Mouse (Mus musculus) liver, embryonic 16.5 days (tissue): ENCODE data around the gene Ptchd1. TPM values are rescaled to one million over a fixed set of nuclear protein-coding genes. Genes with fewer than 3 reads are reported as not detected.

Experiments
- ATAC-seq: fragments of 200-750 bp; cut with Nextera tagmentation; 2 replicates; pipeline ENCODE4 v1.8.0; 2017; ENCODE audit warnings: low read depth, mild to moderate bottlenecking, moderate number of reproducible peaks, moderate library complexity
- H3K27ac ChIP-seq: fragments of 300-500 bp; sonication (generic); 2 replicates; pipeline ENCODE4 v1.5.1; 2014; ENCODE audit warnings: mild to moderate bottlenecking, low read length
- H3K27me3 ChIP-seq: fragments of 300-500 bp; sonication (generic); 2 replicates; pipeline ENCODE4 v1.6.1; 2014; ENCODE audit warnings: low read depth, low read length, mixed read lengths; ENCODE audit not compliant: control insufficient read depth, insufficient read depth
- H3K36me3 ChIP-seq: fragments of 300-500 bp; sonication (generic); 2 replicates; pipeline ENCODE4 v1.6.1; 2014; ENCODE audit warnings: mild to moderate bottlenecking; ENCODE audit not compliant: control insufficient read depth, insufficient read depth
- H3K4me1 ChIP-seq: fragments of 300-500 bp; sonication (generic); 2 replicates; pipeline ENCODE4 v1.6.1; 2014; ENCODE audit warnings: low read depth, low read length, mixed read lengths; ENCODE audit not compliant: control insufficient read depth
- H3K4me2 ChIP-seq: fragments of 300-500 bp; sonication (generic); 2 replicates; pipeline ENCODE4 v1.6.1; 2014; ENCODE audit warnings: low read depth, low read length, mixed read lengths
- H3K4me3 ChIP-seq: fragments of 300-500 bp; sonication (generic); 2 replicates; pipeline ENCODE4 v1.5.1; 2014; ENCODE audit warnings: low read depth, mild to moderate bottlenecking, low read length
- H3K9ac ChIP-seq: fragments of 300-500 bp; sonication (generic); 2 replicates; pipeline ENCODE4 v1.6.1; 2014; ENCODE audit warnings: low read depth, low read length
- H3K9me3 ChIP-seq: fragments of 300-500 bp; sonication (generic); replicated peaks from 2 replicates; pipeline ENCODE4 v1.6.1; 2016; ENCODE audit warnings: low read length; ENCODE audit not compliant: control insufficient read depth
- WGBS: fragments of 180-500 bp; shearing (Covaris S2); extraction: QIAGEN DNeasy Blood & Tissue Kit; methylation state at CpG from one replicate; pipeline ENCODE4 v1.1.7; 2014; ENCODE audit not compliant: insufficient replicate concordance; 5-methylcytosine and 5-hydroxymethylcytosine counted together
- polyA plus RNA-seq: library from polyadenylated mRNA; unstranded; fragments of >200 nt; fragmentation: Nextera tagmentation; extraction: Ambion mirVana; gene quantifications from 2 replicates; pipeline ENCODE4 v1.2.1, GENCODE M21; 2015

Gene Ptchd1
- polyA plus RNA-seq, 1 experiment from 2014 or later, result not detected

- Histone ChIP-seq H3K9me3 (no peaks in the 10 kb centered on the region), H3K9ac (no peak overlapping the region), H3K27ac (no peak overlapping the region), H3K36me3 (no peaks in the 10 kb centered on the region), H3K4me2 (no peak overlapping the region), H3K27me3 (no peaks in the 10 kb centered on the region), H3K4me3 (no peak overlapping the region), H3K4me1 (no peaks in the 10 kb centered on the region)
- WGBS, result 52% methylated on average over 2 of the region's 2 CpGs
- ATAC-seq, result no peak
These were observed 22.4 kb downstream of the Ptchd1 start for GRCm38 (mm10) chrX:155601196-155601595.

- no peak for ATAC-seq
- Histone ChIP-seq H3K36me3 (no peaks in the 10 kb centered on the region), H3K9ac (no peak overlapping the region)
These were observed 27.2 kb downstream of the Ptchd1 start for GRCm38 (mm10) chrX:155596390-155596789.

DNA sequence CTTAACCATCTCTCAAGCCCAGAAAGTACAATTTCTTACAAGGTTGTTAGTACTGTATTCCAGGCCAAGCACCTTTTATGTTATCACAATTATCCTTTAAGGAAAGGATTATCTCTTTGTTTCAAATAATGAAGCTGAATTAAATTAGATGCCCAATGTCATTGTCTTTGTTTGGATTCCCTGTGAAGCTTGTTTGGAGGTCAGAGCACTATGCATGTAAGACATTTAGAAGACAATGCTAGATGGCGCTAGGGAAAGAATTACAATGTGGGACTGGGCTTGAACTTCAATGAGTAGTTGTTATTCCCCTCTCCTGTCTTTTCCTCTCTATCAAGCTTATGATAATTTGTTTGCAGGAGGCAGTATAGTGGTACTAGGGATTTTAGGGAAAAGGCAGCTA is 28.9 kb downstream of the Ptchd1 start:
- Histone ChIP-seq H3K27me3 (no peaks in the 10 kb centered on the region), H3K4me3 (no peak overlapping the region), H3K9me3 (no peaks in the 10 kb centered on the region), H3K27ac (no peak overlapping the region), H3K36me3 (no peaks in the 10 kb centered on the region), H3K4me1 (no peaks in the 10 kb centered on the region), H3K4me2 (no peak overlapping the region), H3K9ac (no peak overlapping the region)
- ATAC-seq, result no peak
- WGBS, result 56% methylated on average over 1 of the region's 1 CpGs

More at GRCm38 (mm10) chrX:155596390-155596789, 27.2 kb downstream of the Ptchd1 start:
- Histone ChIP-seq H3K4me3 (no peak overlapping the region), H3K4me2 (no peak overlapping the region), H3K27ac (no peak overlapping the region), H3K9me3 (no peaks in the 10 kb centered on the region), H3K27me3 (no peaks in the 10 kb centered on the region), H3K4me1 (no peaks in the 10 kb centered on the region)

DNA sequence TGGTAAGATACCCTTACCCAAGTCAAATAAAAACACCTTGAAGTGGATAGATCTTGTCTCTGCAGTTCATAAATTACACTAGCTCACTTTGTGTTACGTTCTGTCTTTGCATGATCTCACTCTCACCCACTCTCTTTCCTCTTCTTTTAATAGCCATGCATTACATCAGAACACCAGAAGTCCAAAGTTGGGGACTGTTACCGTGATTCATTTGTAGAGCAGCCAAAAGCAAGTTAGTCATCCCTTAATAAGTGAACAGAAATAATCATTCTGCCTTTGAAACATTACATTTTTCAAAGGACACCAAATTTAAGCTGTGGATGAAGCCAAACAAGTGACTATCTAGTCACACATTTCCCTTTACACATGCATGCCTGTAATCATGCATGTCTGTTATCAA is 31.1 kb downstream of the Ptchd1 start:
- Histone ChIP-seq H3K27ac (no peak overlapping the region), H3K4me3 (no peak overlapping the region), H3K36me3 (no peaks in the 10 kb centered on the region), H3K4me2 (no peak overlapping the region), H3K4me1 (no peaks in the 10 kb centered on the region), H3K9me3 (no peaks in the 10 kb centered on the region), H3K27me3 (no peaks in the 10 kb centered on the region), H3K9ac (no peak overlapping the region)
- WGBS, result 32% methylated on average over 2 of the region's 2 CpGs
- no peak for ATAC-seq

DNA sequence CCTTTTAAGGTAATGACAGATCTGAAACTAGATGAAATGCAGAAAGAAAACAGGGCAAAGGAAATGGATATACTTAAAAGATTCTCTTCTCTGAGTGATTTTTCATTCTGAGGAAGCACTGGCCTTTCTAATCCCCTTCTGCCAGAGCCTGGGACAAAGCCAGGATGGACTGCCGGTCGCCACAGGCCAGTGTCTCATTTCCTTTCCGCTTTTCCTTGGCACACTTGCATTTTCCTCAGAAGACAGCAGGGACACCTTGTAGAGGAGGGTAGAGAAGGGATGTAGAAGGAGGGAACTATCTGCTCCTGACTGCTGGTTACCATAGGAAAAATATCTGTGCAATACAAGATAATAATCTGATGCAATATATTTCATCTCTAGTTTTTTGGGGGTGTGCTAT is 32.1 kb downstream of the Ptchd1 start:
- H3K4me3 ChIP-seq, result no peak overlapping the region
- H3K27me3 ChIP-seq, result no peaks in the 10 kb centered on the region
- H3K4me1 ChIP-seq, result no peaks in the 10 kb centered on the region
- H3K36me3 ChIP-seq, result no peaks in the 10 kb centered on the region
- H3K9me3 ChIP-seq, result no peaks in the 10 kb centered on the region
- 36% methylated on average over 3 of the region's 3 CpGs for whole genome bisulfite sequencing
- no peak overlapping the region for H3K9ac ChIP-seq
- ATAC-seq, result no peak
- H3K27ac ChIP-seq, result no peak overlapping the region
- no peak overlapping the region for H3K4me2 ChIP-seq

- ATAC-seq, result no peak
- no peaks in the 10 kb centered on the region for H3K9me3 ChIP-seq
- H3K27ac ChIP-seq, result no peak overlapping the region
- H3K4me2 ChIP-seq, result no peak overlapping the region
- H3K27me3 ChIP-seq, result no peaks in the 10 kb centered on the region
- H3K9ac ChIP-seq, result no peak overlapping the region
- H3K4me3 ChIP-seq, result no peak overlapping the region
- 44% methylated on average over 2 of the region's 2 CpGs for WGBS
- no peaks in the 10 kb centered on the region for H3K36me3 ChIP-seq
- H3K4me1 ChIP-seq, result no peaks in the 10 kb centered on the region
These were observed 39.0 kb downstream of the Ptchd1 start for GRCm38 (mm10) chrX:155584586-155584985.

DNA sequence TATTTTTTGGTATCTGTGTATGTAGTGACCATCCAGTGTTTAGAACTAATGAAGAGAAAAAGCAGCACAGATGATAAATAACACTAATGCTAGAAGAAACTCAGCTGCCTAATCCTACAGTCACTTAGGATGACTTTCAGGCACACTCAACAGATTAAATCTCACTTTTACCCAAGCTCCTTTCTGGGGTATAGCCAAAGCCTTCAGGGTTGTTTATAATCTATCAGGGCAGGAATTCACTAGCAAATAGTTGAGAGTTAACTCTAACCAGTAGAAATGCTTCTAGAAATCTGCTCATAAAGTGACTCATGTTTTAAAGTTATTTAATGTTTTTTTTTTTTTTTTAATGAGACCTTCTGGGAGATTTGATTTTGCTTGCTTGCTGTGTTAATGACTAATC is 43.8 kb downstream of the Ptchd1 start:
- Histone ChIP-seq H3K27ac (no peak overlapping the region), H3K9me3 (no peaks in the 10 kb centered on the region), H3K27me3 (no peaks in the 10 kb centered on the region), H3K4me1 (no peaks in the 10 kb centered on the region), H3K9ac (no peak overlapping the region), H3K4me2 (no peak overlapping the region), H3K36me3 (no peaks in the 10 kb centered on the region), H3K4me3 (no peak overlapping the region)
- ATAC-seq, result no peak

GRCm38 (mm10) chrX:155572396-155572795 is 51.2 kb downstream of the Ptchd1 start:
- ATAC-seq, result no peak
- Histone ChIP-seq H3K36me3 (no peaks in the 10 kb centered on the region), H3K4me2 (no peak overlapping the region), H3K4me3 (no peak overlapping the region), H3K27me3 (no peaks in the 10 kb centered on the region), H3K9me3 (no peaks in the 10 kb centered on the region), H3K27ac (no peak overlapping the region), H3K4me1 (no peaks in the 10 kb centered on the region), H3K9ac (no peak overlapping the region)

- no peak overlapping the region for H3K4me2 ChIP-seq
- no peak overlapping the region for H3K9ac ChIP-seq
- no peak overlapping the region for H3K4me3 ChIP-seq
- no peaks in the 10 kb centered on the region for H3K27me3 ChIP-seq
- no peaks in the 10 kb centered on the region for H3K9me3 ChIP-seq
- no peaks in the 10 kb centered on the region for H3K4me1 ChIP-seq
- ATAC-seq, result no peak
- no peak overlapping the region for H3K27ac ChIP-seq
- H3K36me3 ChIP-seq, result no peaks in the 10 kb centered on the region
These were observed 79.8 kb downstream of the Ptchd1 start for GRCm38 (mm10) chrX:155543780-155544179.
